Mouse (Mus musculus): Measurements from ENCODE around the gene Ibtk.
A peak's percentile ranks its signal among the peaks of the same experiment; 100 is the strongest.
"Not testable (repeated sequence)": the region's sequence is repeated elsewhere in the genome, so short reads cannot be mapped to it uniquely, and the experiment has no call there.

Gene Ibtk

GRCm38 (mm10) chr9:85749142-85749921 is at the start of gene Ibtk:
Gene Ibtk, minus strand, starts transcription at chr9:85749334.
- DNase-seq (ENCODE audit: low spot score in 2 of 2), result peak; percentile 94 to 95

- not testable (repeated sequence) for DNase-seq (ENCODE audit: low spot score in 2 of 2)
Measured at GRCm38 (mm10) chr9:85791521-85791920, 42.4 kb upstream of the Ibtk start.

- DNase-seq (ENCODE audit: low spot score in 2 of 2), result no peak
Measured at GRCm38 (mm10) chr9:85780249-85780648, 31.1 kb upstream of the Ibtk start.

- DNase-seq (ENCODE audit: low spot score in 2 of 2), result no peak
Measured at GRCm38 (mm10) chr9:85779458-85779857, 30.3 kb upstream of the Ibtk start.

- DNase-seq (ENCODE audit: low spot score in 2 of 2), result no peak
Measured at GRCm38 (mm10) chr9:85777544-85777943, 28.4 kb upstream of the Ibtk start.

GRCm38 (mm10) chr9:85772280-85772679 is 23.1 kb upstream of the Ibtk start:
- no peak for DNase-seq (ENCODE audit: low spot score in 2 of 2)

- DNase-seq (ENCODE audit: low spot score in 2 of 2), result no peak
Measured at GRCm38 (mm10) chr9:85771454-85771853, 22.3 kb upstream of the Ibtk start.

- DNase-seq (ENCODE audit: low spot score in 2 of 2), result no peak
Measured at GRCm38 (mm10) chr9:85770369-85770768, 21.2 kb upstream of the Ibtk start.

- DNase-seq (ENCODE audit: low spot score in 2 of 2), result no peak
Measured at GRCm38 (mm10) chr9:85769057-85769789, 20.1 kb upstream of the Ibtk start.

GRCm38 (mm10) chr9:85767255-85767654 is 18.1 kb upstream of the Ibtk start:
- no peak for DNase-seq (ENCODE audit: low spot score in 2 of 2)

GRCm38 (mm10) chr9:85762476-85762875 is 13.3 kb upstream of the Ibtk start:
- no peak for DNase-seq (ENCODE audit: low spot score in 2 of 2)

GRCm38 (mm10) chr9:85750797-85751196 is 1.7 kb upstream of the Ibtk start:
- no peak for DNase-seq (ENCODE audit: low spot score in 2 of 2)

- DNase-seq (ENCODE audit: low spot score in 2 of 2), result peak in 1 of 2 experiments; percentile 38
Measured at GRCm38 (mm10) chr9:85749922-85750509, 882 bp upstream of the Ibtk start.

- peak; percentile 71 to 79 for DNase-seq (ENCODE audit: low spot score in 2 of 2)
Measured at GRCm38 (mm10) chr9:85748204-85749141, 661 bp downstream of the Ibtk start.

- no peak for DNase-seq (ENCODE audit: low spot score in 2 of 2)
Measured at GRCm38 (mm10) chr9:85745566-85745965, 3.6 kb downstream of the Ibtk start.

GRCm38 (mm10) chr9:85743358-85743757 is 5.8 kb downstream of the Ibtk start:
- no peak for DNase-seq (ENCODE audit: low spot score in 2 of 2)

GRCm38 (mm10) chr9:85742107-85742506 is 7.0 kb downstream of the Ibtk start:
- DNase-seq (ENCODE audit: low spot score in 2 of 2), result no peak

- no peak for DNase-seq (ENCODE audit: low spot score in 2 of 2)
Measured at GRCm38 (mm10) chr9:85739279-85739678, 9.9 kb downstream of the Ibtk start.

GRCm38 (mm10) chr9:85734821-85735220 is 14.3 kb downstream of the Ibtk start:
- DNase-seq (ENCODE audit: low spot score in 2 of 2), result no peak

GRCm38 (mm10) chr9:85724078-85724477 is 25.1 kb downstream of the Ibtk start:
- DNase-seq (ENCODE audit: low spot score in 2 of 2), result no peak

GRCm38 (mm10) chr9:85717336-85717735 is 31.8 kb downstream of the Ibtk start:
- DNase-seq (ENCODE audit: low spot score in 2 of 2), result no peak

- DNase-seq (ENCODE audit: low spot score in 2 of 2), result no peak
Measured at GRCm38 (mm10) chr9:85707302-85707701, 41.8 kb downstream of the Ibtk start.

Measured in spleen, postnatal 14 days (tissue).